In genomic region chr2:114879084-114879483, GRCm38 (mm10) we compare ENCODE assay signal across 29 mouse cellular contexts.
DNase-seq lines count a peak whose midpoint lies in the region; ATAC-seq and TF ChIP-seq lines count a peak whose summit lies in the region.
"Had no signal": no experiment of that assay in that cellular context is flagged by ENCODE, and none has a peak within 500 bp of the region (broad histone marks: within the 10 kb centered on the region; RNA-seq: fewer than 3 reads in every experiment).

No protein-coding gene starts in this region.

- no peak overlapping the region for H3K27ac ChIP-seq in hindbrain, postnatal 0 days
- H3K27ac ChIP-seq in hindbrain, embryonic 12.5 days, result no peak overlapping the region
- no peak overlapping the region for H3K27ac ChIP-seq in neural tube, embryonic 13.5 days (replicated peaks)
- H3K27ac ChIP-seq: embryonic facial prominence, embryonic 12.5 days; forebrain, embryonic 15.5 days; hindbrain, embryonic 14.5 days; kidney, embryonic 15.5 days; limb, embryonic 13.5 days; midbrain, embryonic 13.5 days; neural tube, embryonic 12.5 days had no signal

- no peak for ATAC-seq in hindbrain, postnatal 0 days
- no peak for ATAC-seq in hindbrain, embryonic 12.5 days (ENCODE audit: low FRiP score)
- peak; percentile 27; the same call in 1 of the 2 replicates for ATAC-seq in neural tube, embryonic 13.5 days (ENCODE audit: low read depth)
- ATAC-seq: forebrain, embryonic 15.5 days; midbrain, embryonic 13.5 days had no signal

- no peak overlapping the region for H3K4me3 ChIP-seq in hindbrain, postnatal 0 days (ENCODE audit: low read length)
- H3K4me3 ChIP-seq in hindbrain, embryonic 12.5 days, result no peak overlapping the region
- no peak overlapping the region for H3K4me3 ChIP-seq in neural tube, embryonic 13.5 days
- H3K4me3 ChIP-seq: embryonic facial prominence, embryonic 12.5 days; forebrain, embryonic 15.5 days; kidney, embryonic 15.5 days; limb, embryonic 13.5 days; megakaryocyte, embryonic 14.5 days; midbrain, embryonic 13.5 days; neural tube, embryonic 12.5 days had no signal

- H3K27me3 ChIP-seq in hindbrain, postnatal 0 days (ENCODE audit: insufficient read depth, low read length), result no peaks in the 10 kb centered on the region
- H3K27me3 ChIP-seq in hindbrain, embryonic 12.5 days, result no peaks in the 10 kb centered on the region
- H3K27me3 ChIP-seq in neural tube, embryonic 13.5 days, result 0 out of 2 replicates have a peak, but pooled peaks cover 3% of the 10 kb centered on the region
- H3K27me3 ChIP-seq: embryonic facial prominence, embryonic 12.5 days; forebrain, embryonic 15.5 days; kidney, embryonic 15.5 days; megakaryocyte, embryonic 14.5 days; midbrain, embryonic 13.5 days; neural tube, embryonic 12.5 days had no signal

- H3K9me3 ChIP-seq in hindbrain, postnatal 0 days (ENCODE audit: low read length), result no peaks in the 10 kb centered on the region
- H3K9me3 ChIP-seq in hindbrain, embryonic 12.5 days (replicated peaks), result no peaks in the 10 kb centered on the region
- no peaks in the 10 kb centered on the region for H3K9me3 ChIP-seq in neural tube, embryonic 13.5 days
- H3K9me3 ChIP-seq: embryonic facial prominence, embryonic 12.5 days; forebrain, embryonic 15.5 days; G1E; kidney, embryonic 15.5 days; limb, embryonic 13.5 days; midbrain, embryonic 13.5 days; neural tube, embryonic 12.5 days had no signal

- peak; percentile 41 to 42 for DNase-seq in cerebellum, postnatal 14 days
- no peak for DNase-seq in cerebellum, adult 9-10 months
- DNase-seq in hindbrain, postnatal 0 days (ENCODE audit: low spot score), result peak; percentile 67
- no peak for DNase-seq in neural tube, embryonic 10.5 days (ENCODE audit: extremely low spot score, low spot score)
- DNase-seq in retina, postnatal 1 day, result peak; percentile 48
- DNase-seq: adrenal gland, postnatal 10 days; cerebellum, adult 11-12 months; cerebellum, postnatal 36 days; gastrocnemius, postnatal 36 days; heart, adult 18-20 months; heart, postnatal 36 days; kidney, adult 18-20 months; kidney, postnatal 25 days; lung, postnatal 4 days; thymus, adult 2 months; thymus, postnatal 36 days had no signal

- no peak for TF ChIP-seq CTCF in hindbrain, postnatal 0 days (IDR thresholded peaks at IDR 0.05; ENCODE audit: low read depth)

- H3K4me1 ChIP-seq in hindbrain, postnatal 0 days (ENCODE audit: insufficient read depth, low read length), result no peaks in the 10 kb centered on the region
- 0 out of 2 replicates have a peak, but pooled peaks cover 4% of the 10 kb centered on the region for H3K4me1 ChIP-seq in hindbrain, embryonic 12.5 days
- peaks cover 7% of the 10 kb centered on the region; the same call in 1 of the 2 replicates for H3K4me1 ChIP-seq in neural tube, embryonic 13.5 days (replicated peaks)
- H3K4me1 ChIP-seq: embryonic facial prominence, embryonic 12.5 days; kidney, embryonic 15.5 days; limb, embryonic 13.5 days; megakaryocyte, embryonic 14.5 days; midbrain, embryonic 13.5 days; neural tube, embryonic 12.5 days had no signal

- 32% methylated on average over 2 of the region's 2 CpGs for WGBS in hindbrain, postnatal 0 days
- WGBS in hindbrain, embryonic 12.5 days, result 55% methylated on average over 2 of the region's 2 CpGs
- WGBS in neural tube, embryonic 13.5 days, result 50% methylated on average over 2 of the region's 2 CpGs

- no peak overlapping the region for H3K4me2 ChIP-seq in hindbrain, postnatal 0 days (ENCODE audit: low read depth, low read length)
- H3K4me2 ChIP-seq in hindbrain, embryonic 12.5 days (replicated peaks), result no peak overlapping the region
- H3K4me2 ChIP-seq in neural tube, embryonic 13.5 days, result no peak overlapping the region
- H3K4me2 ChIP-seq: embryonic facial prominence, embryonic 12.5 days; forebrain, embryonic 15.5 days; heart, embryonic 11.5 days; hindbrain, embryonic 14.5 days; kidney, embryonic 15.5 days; limb, embryonic 13.5 days; liver, embryonic 11.5 days; midbrain, embryonic 13.5 days; neural tube, embryonic 12.5 days had no signal

- no peaks in the 10 kb centered on the region for H3K36me3 ChIP-seq in hindbrain, postnatal 0 days (ENCODE audit: insufficient read depth, low read length)
- H3K36me3 ChIP-seq in hindbrain, embryonic 12.5 days, result no peaks in the 10 kb centered on the region
- no peaks in the 10 kb centered on the region for H3K36me3 ChIP-seq in neural tube, embryonic 13.5 days
- H3K36me3 ChIP-seq: embryonic facial prominence, embryonic 12.5 days; forebrain, embryonic 15.5 days; G1E; kidney, embryonic 15.5 days; limb, embryonic 13.5 days; midbrain, embryonic 13.5 days; neural tube, embryonic 12.5 days had no signal

- H3K9ac ChIP-seq in hindbrain, postnatal 0 days (replicated peaks; ENCODE audit: low read length), result no peak overlapping the region
- no peak overlapping the region for H3K9ac ChIP-seq in hindbrain, embryonic 12.5 days
- H3K9ac ChIP-seq in neural tube, embryonic 13.5 days, result no peak overlapping the region
- H3K9ac ChIP-seq: embryonic facial prominence, embryonic 12.5 days; forebrain, embryonic 15.5 days; hindbrain, embryonic 14.5 days; kidney, embryonic 15.5 days; limb, embryonic 13.5 days; midbrain, embryonic 13.5 days; neural tube, embryonic 12.5 days had no signal

Comparison
In these comparisons a context has a peak if more than half of its experiments do, and no peak if none do; other contexts are left out.
1. DNase-seq: peak in cerebellum, postnatal 14 days (2 of 2), hindbrain, postnatal 0 days (single experiment) and retina, postnatal 1 day (single experiment); none in cerebellum, adult 9-10 months (single experiment) and neural tube, embryonic 10.5 days (single experiment).